Mouse (Mus musculus): ENCODE data around the gene Lsamp. TPM values are rescaled to one million over a fixed set of nuclear protein-coding genes. Genes with fewer than 3 reads are reported as not detected.

The Lsamp gene
- total RNA-seq, 2 experiments from 2014 or later = 1.8 to 2.6 TPM

- DNase-seq (ENCODE audit: low spot score in 2 of 2) = peak; percentile 41 to 70
Observed at GRCm38 (mm10) chr16:42164941-42165340, 2180.8 kb downstream of the Lsamp start.

GRCm38 (mm10) chr16:42168292-42168691, 2184.1 kb downstream of the Lsamp start:
- no peak for DNase-seq (ENCODE audit: low spot score in 2 of 2)

GRCm38 (mm10) chr16:42169447-42170140, 2185.4 kb downstream of the Lsamp start:
- DNase-seq (ENCODE audit: low spot score in 2 of 2) = peak; percentile 55 to 71

- peak; percentile 51 to 80 for DNase-seq (ENCODE audit: low spot score in 2 of 2)
Observed at GRCm38 (mm10) chr16:42172476-42172875, 2188.3 kb downstream of the Lsamp start.

GRCm38 (mm10) chr16:42178866-42179265, 2194.7 kb downstream of the Lsamp start:
- DNase-seq (ENCODE audit: low spot score in 2 of 2) = no peak

- DNase-seq (ENCODE audit: low spot score in 2 of 2) = no peak
Observed at GRCm38 (mm10) chr16:42180025-42180424, 2195.9 kb downstream of the Lsamp start.

- no peak for DNase-seq (ENCODE audit: low spot score in 2 of 2)
Observed at GRCm38 (mm10) chr16:42180473-42180872, 2196.3 kb downstream of the Lsamp start.

GRCm38 (mm10) chr16:42189431-42190081, 2205.4 kb downstream of the Lsamp start:
- DNase-seq (ENCODE audit: low spot score in 2 of 2) = peak in 1 of 2 experiments; percentile 16

- peak; percentile 91 to 94 for DNase-seq (ENCODE audit: low spot score in 2 of 2)
Observed at GRCm38 (mm10) chr16:42190114-42191045, 2206.2 kb downstream of the Lsamp start.

Small RNAs within 50 kb of the gene (microRNA-seq; reads per million reads assigned to microRNA genes)
- not detected for gene Gm27887
- not detected for gene Gm47276
